Mouse (Mus musculus) gastrocnemius, postnatal 14 days (tissue): ENCODE data around the gene Inafm2. TPM values are rescaled to one million over a fixed set of nuclear protein-coding genes. Genes with fewer than 3 reads are reported as not detected.
A peak's percentile ranks its signal among the peaks of the same experiment; 100 is the strongest.

Experiments used
- DNase-seq: peaks from one replicate; pipeline ENCODE4 v3.0.0; 2021; ENCODE audit warnings: mixed read lengths
- intact Hi-C: fragments of 180-260 bp; cut with DNase I; formaldehyde crosslinking; loops from one replicate; pipeline ENCODE4 v1.15.1; 2025; ENCODE audit warnings: low total_unique reads
- total RNA-seq, 2 experiments: library from RNA; stranded (reverse); gene quantifications; 2 replicates each; pipeline ENCODE4 v1.2.3; 2021

Gene Inafm2
- total RNA-seq, 2 experiments from 2014 or later = 5.3 TPM

- DNase-seq = no peak
- intact Hi-C loops = no loop called here
Measured at GRCm38 (mm10) chr2:118775396-118775795, 29.8 kb downstream of the Inafm2 start.

DNA sequence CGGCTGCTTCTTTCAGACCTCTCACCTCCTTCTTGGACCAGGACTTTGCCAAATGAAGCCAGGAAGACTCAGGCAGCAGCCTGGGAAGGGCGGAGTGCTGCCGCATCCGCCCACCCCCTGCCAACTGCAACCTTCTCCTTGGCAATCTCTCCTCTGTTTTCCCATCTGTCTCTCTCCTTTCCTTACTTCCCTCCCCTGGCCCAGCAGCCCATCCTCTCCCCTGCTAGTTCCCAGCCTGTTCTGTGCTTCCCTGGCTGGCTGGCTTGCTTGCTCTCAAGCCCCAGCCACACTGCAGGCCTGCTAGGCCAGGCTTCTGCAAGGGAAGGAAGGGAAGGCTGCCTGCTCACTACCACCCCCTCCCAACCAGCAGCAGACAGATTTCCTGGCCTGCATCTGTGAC lies 30.3 kb downstream of the Inafm2 start:
- DNase-seq = no peak
- intact Hi-C loops = no loop called here

DNA sequence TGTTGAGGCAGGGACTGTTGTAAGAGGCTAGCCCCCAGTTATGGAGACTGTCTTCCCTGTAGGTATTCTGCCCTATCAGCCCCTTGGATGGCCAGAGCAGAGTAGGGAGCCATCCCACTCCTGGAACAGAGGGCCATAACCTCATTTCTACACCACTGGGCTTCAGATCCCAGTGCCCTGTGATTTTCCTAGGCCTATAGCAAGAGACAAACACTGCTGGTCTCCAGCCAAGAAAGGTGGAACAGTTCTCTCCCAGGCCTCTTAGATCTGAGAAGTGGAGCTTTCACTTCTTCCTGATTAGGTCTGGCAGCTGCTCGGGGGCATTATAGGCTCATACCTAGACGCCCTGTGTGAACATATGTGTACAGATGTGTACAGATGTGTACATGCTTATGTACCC lies 30.7 kb downstream of the Inafm2 start:
- no peak for DNase-seq
- intact Hi-C loops = no loop called here

- intact Hi-C loops = no loop called here
- no peak for DNase-seq
Measured at GRCm38 (mm10) chr2:118778418-118778817, 32.9 kb downstream of the Inafm2 start.

- intact Hi-C loops = no loop called here
- DNase-seq = no peak
Measured at GRCm38 (mm10) chr2:118779065-118779464, 33.5 kb downstream of the Inafm2 start.

DNA sequence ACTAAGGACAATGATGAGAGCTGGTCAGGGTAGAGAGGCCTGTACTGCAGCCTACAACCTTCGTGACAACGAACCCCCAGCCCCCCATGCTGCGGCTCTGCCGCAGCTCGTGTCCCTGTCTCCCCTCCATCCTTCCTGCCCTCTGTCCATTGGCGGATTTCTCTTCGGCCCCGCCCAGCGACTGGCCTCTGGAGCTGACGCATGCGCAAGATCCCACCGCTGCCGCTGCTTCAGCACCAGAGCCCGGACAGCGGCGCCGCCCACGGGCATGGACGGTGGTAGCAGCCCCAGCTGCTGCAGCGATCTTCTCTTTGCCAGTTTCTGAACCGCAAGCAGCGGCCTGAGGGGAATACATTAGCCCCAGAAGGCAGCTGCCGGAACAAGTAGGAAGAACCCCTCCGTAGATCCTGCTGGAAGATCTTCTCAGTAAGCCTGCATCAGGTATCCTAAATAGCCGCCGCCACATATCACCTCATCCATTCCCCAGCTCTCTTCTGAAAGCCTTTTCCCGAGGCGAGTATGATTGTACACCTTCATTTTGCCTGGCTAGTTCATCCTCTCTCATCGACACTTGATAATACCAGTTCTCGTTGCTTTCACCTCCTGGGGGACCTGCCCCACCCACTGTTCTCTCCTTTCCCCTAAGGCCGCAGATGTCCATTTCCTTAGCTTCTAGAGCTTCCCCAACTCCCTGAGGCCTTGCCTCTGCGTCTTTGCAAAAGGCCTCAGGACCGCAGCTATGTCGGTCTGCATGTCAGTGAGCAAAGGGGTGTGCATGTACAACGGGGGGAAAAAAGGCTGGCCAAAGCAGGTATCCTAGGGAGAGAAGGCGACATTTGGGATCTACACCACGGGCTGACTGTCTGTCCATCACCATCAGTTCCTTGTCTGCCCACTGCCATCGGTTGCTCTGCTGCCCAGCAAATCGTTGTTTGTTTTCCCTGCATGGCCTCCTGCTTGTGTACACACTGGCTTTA lies 34.2 kb downstream of the Inafm2 start, which contains the start of gene Disp2:
Disp2 (plus strand) TSS at position 216 of the 977 bp plus-strand sequence.
- intact Hi-C loops = loop anchor here (5.0 to 10.0 kb wide), 2 partner anchors 75 to 103 kb away; partner anchors contain the start of gene Ankrd63

GRCm38 (mm10) chr2:118781115-118781514 lies 35.6 kb downstream of the Inafm2 start:
- intact Hi-C loops = loop anchor here (5.0 to 10.0 kb wide), 2 partner anchors 76 to 101 kb away; partner anchors contain the start of gene Ankrd63

More for the DNA sequence above, 34.2 kb downstream of the Inafm2 start, which contains the start of gene Disp2:
- DNase-seq = peak; percentile 93

DNA sequence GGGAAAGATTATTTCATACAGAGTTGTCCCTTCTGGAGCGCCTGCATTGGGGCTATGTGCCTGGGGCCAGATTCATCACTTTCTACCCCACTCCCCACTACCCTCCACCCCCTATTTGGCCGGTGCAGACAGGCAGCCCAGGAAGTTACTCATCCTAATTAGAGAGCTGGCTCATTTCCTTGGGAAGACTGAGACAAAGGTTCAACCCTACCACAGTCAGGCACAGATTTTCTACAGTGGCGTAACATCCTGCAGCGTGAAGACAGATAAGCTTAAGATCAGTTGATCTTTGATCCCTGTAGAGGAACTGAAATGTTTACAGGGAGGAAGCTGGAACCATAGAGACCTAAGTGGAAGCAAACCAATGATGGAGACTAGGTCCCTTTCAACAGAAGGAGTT lies 36.7 kb downstream of the Inafm2 start:
- no peak for DNase-seq
- intact Hi-C loops = loop anchor here (5.0 to 10.0 kb wide), 2 partner anchors 78 to 100 kb away; partner anchors contain the start of gene Ankrd63

More at GRCm38 (mm10) chr2:118781115-118781514, 35.6 kb downstream of the Inafm2 start:
- DNase-seq = no peak

- DNase-seq = no peak
- intact Hi-C loops = loop anchor here (5.0 to 10.0 kb wide), 2 partner anchors 78 to 99 kb away; partner anchors contain the start of gene Ankrd63
Measured at GRCm38 (mm10) chr2:118783093-118783492, 37.5 kb downstream of the Inafm2 start.

GRCm38 (mm10) chr2:118783663-118784062 lies 38.1 kb downstream of the Inafm2 start:
- intact Hi-C loops = loop anchor here (5.0 to 10.0 kb wide), 2 partner anchors 79 to 99 kb away; partner anchors contain the start of gene Ankrd63
- no peak for DNase-seq

- intact Hi-C loops = loop anchor here (10.0 kb wide), 1 partner anchor 82 kb away; the partner anchor contains the start of gene Ankrd63
- DNase-seq = no peak
Measured at GRCm38 (mm10) chr2:118786525-118786924, 41.0 kb downstream of the Inafm2 start.

GRCm38 (mm10) chr2:118789501-118789900 lies 43.9 kb downstream of the Inafm2 start:
- DNase-seq = peak; percentile 71

DNA sequence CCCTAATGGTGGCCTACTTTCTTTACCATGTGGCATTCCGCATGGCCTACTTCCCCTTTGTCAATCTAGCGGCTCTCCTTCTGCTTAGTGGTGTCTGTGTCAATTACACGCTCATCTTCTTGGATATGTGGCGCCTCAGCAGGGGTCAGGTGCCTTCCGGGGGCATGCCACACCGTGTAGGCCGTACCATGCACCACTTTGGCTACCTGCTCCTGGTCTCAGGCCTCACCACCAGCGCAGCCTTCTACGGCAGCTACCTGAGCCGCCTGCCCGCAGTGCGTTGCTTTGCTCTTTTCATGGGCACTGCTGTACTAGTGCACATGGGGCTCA lies 44.6 kb downstream of the Inafm2 start:
- DNase-seq = no peak
- intact Hi-C loops = no loop called here

More at GRCm38 (mm10) chr2:118789501-118789900, 43.9 kb downstream of the Inafm2 start:
- intact Hi-C loops = loop anchor here (10.0 kb wide), 1 partner anchor 85 kb away; the partner anchor contains the start of gene Ankrd63

GRCm38 (mm10) chr2:118790551-118791525 lies 45.3 kb downstream of the Inafm2 start:
- peak; percentile 61 for DNase-seq
- intact Hi-C loops = no loop called here

DNA sequence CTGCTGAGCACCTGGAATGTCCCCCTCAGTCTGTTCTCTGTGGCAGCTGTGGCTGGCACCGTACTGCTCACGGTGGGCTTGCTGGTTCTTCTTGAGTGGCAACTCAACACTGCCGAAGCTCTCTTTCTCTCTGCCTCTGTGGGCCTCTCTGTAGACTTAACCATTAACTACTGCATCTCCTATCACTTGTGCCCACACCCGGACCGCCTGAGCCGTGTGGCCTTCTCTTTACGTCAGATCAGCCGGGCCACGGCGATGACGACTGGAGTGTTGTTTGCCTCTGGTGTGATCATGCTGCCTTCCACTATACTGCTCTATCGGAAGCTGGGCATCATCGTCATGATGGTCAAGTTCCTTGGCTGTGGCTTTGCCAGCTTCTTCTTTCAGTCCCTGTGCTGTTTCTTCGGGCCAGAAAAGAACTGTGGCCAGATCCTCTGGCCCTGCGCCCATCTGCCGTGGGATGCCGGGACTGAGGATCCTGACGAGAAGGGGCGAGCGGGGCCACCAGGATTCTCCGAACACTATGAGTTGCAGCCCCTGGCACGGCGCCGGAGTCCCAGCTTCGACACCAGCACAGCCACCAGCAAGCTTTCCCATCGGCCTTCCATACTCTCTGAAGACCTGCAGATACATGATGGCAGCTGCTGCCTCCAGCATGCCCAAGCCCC lies 46.2 kb downstream of the Inafm2 start:
- intact Hi-C loops = no loop called here
- DNase-seq = peak; percentile 12

DNA sequence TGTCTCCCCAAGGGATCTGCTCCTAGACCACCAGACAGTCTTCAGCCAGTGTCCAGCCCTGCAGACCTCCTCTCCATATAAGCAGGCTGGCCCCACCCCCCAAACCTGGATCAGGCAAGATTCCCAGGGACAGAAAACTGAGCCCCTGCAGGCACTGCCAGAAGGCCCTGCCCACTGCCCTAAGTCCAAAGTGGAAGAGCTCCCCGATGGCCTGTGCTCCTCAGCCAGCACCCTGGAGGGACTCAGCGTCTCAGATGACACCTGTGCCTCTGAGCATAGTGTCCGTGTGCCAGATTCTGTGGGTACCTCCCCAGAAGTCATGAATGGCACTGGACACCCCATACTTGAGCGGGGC lies 46.7 kb downstream of the Inafm2 start:
- DNase-seq = peak; percentile 20
- intact Hi-C loops = no loop called here

DNA sequence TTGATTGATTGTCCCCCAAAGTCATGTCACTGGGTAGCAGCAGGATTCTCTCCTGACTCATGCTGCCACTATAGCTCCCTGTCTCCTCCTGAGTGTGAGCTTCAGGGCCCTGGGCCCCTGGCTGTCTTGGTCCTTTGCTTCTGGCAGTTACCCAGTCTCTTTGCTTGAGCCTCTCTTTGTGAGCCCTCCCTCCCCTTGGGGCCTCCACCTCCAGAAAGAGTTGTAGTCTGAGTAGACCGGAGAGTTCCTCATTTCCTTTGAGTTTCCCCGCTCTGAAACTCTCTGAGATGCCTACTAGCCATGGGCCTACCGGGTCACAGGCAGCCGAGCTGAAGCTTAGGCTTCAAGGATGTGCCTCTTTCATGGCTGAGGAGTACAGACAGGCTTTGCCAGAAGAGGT lies 48.1 kb downstream of the Inafm2 start:
- DNase-seq = no peak
- intact Hi-C loops = no loop called here
